Mouse (Mus musculus): Measurements from ENCODE around the gene Fcgr1.

- TF ChIP-seq POLR2A (IDR thresholded peaks at IDR 0.05; ENCODE audit: extremely low read depth, insufficient read depth, low read length) = no peak
- no peak for TF ChIP-seq CTCF (IDR thresholded peaks at IDR 0.05; ENCODE audit: low read depth, low read length)
These were observed 37.7 kb downstream of the Fcgr1 start for GRCm38 (mm10) chr3:96255926-96256593.
